ENCODE assay signal across 14 mouse cellular contexts in genomic region chr17:44697053-44697452, GRCm38 (mm10).
"Had no signal": no experiment of that assay in that cellular context is flagged by ENCODE, and none has a peak within 500 bp of the region (broad histone marks: within the 10 kb centered on the region; RNA-seq: fewer than 3 reads in every experiment).

No protein-coding gene starts in this region.

- DNase-seq: lung, adult 18-20 months; lung, embryonic 14.5 days; lung, postnatal 10 days; lung, postnatal 4 days; midbrain, embryonic 14.5 days; retina, postnatal 1 day; right cerebral cortex, adult 18-20 months; right cerebral cortex, postnatal 25 days; right cerebral cortex, postnatal 4 days; spleen, adult 18-20 months; thymus, adult 18-20 months; thymus, postnatal 14 days; thymus, postnatal 36 days had no signal

- ATAC-seq: midbrain, embryonic 16.5 days had no signal
